Mouse (Mus musculus): Measurements from ENCODE around the gene Cpeb1. TPM values are rescaled to one million over a fixed set of nuclear protein-coding genes. Genes with fewer than 3 reads are reported as not detected.

The Cpeb1 gene
- total RNA-seq, 2 experiments from 2014 or later = 77.3 to 84.1 TPM

Other genes with a start within 250 kb of the Cpeb1 start
- 1 to 10 TPM; 6.6 to 8.2 TPM for gene Pde8a, start 241.9 kb downstream of the Cpeb1 start, total RNA-seq (2021)
- 100 to 1,000 TPM; 469 to 487 TPM for gene Rps17, start 110.2 kb downstream of the Cpeb1 start, total RNA-seq (2021)
- gene Ap3b2, start 38.5 kb upstream of the Cpeb1 start, total RNA-seq (2021) = 100 to 1,000 TPM; 143 to 155 TPM
- gene BC048679, start 42.8 kb upstream of the Cpeb1 start, total RNA-seq (2021) = not detected
- under 1 TPM; 0.10 to 0.25 TPM for gene Fsd2, start 111.5 kb upstream of the Cpeb1 start, total RNA-seq (2021)
- gene Whamm, start 115.8 kb upstream of the Cpeb1 start, total RNA-seq (2021) = 10 to 100 TPM; 12.3 to 21.0 TPM

Data from left cerebral cortex, postnatal 36 days (tissue).